Mouse (Mus musculus): ENCODE measurements around the gene Cd27. TPM values are rescaled to one million over a fixed set of nuclear protein-coding genes. Genes with fewer than 3 reads are reported as not detected.

Gene Cd27
- polyA plus RNA-seq, 1 experiment: 0.23 TPM

DNA sequence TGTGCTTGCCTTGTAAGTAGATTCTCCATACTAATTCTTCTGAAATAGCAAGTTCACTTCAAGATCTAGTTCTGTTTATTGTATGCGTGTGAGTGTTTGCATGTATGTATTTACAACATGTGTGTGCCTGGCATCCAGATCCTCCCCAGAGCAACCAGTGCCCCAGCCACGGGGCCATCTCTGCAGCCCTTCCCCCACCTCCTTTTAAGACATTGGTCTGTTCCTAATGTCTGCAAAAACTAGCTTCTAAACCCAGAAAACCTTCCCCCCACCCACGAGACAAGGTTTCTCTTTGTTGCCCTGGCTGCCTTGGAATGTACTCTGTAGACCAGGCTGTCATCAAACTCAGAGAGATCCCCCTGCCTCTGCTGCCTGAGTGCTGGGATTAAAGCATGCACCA lies 14.2 kb downstream of the Cd27 start:
- Histone ChIP-seq H3K27me3 (ENCODE audit: control insufficient read depth, insufficient read depth, low read length) (no peaks in the 10 kb centered on the region), H3K36me3 (ENCODE audit: control insufficient read depth, insufficient read depth, low read length) (0 out of 2 replicates have a peak, but pooled peaks cover 1% of the 10 kb centered on the region), H3K4me3 (ENCODE audit: control insufficient read depth, low read depth, low read length) (no peak overlapping the region), H3K4me1 (ENCODE audit: control insufficient read depth, insufficient read depth, low read length) (no peaks in the 10 kb centered on the region), H3K27ac (ENCODE audit: control insufficient read depth, insufficient read depth, low read depth, low read length) (no peak overlapping the region)
- TF ChIP-seq POLR2A (IDR thresholded peaks at IDR 0.05; ENCODE audit: control insufficient read depth, low read depth, low read length): no peak

DNA sequence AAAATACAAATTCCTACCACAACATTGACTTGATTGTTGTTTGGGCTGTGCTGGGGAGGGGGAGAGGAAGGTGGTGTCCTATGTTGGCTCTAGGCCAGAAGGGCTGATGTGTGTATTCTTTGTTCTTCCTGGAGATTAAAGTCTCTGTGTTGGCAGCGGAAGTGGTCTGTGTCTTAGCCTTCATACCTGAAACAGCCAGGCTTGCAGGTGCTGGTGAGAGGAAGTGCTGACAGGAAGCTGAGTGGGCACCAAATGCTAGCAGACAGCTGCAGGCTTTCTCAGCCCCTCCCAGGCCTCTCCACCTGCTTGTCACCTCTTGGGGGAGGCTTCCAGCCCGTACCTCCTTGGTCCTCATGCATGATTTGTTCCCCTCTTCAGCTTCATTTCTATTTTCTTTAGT lies 14.7 kb downstream of the Cd27 start:
- Histone ChIP-seq H3K27ac (ENCODE audit: control insufficient read depth, insufficient read depth, low read depth, low read length) (no peak overlapping the region), H3K27me3 (ENCODE audit: control insufficient read depth, insufficient read depth, low read length) (no peaks in the 10 kb centered on the region), H3K4me3 (ENCODE audit: control insufficient read depth, low read depth, low read length) (no peak overlapping the region), H3K36me3 (ENCODE audit: control insufficient read depth, insufficient read depth, low read length) (0 out of 2 replicates have a peak, but pooled peaks cover 1% of the 10 kb centered on the region), H3K4me1 (ENCODE audit: control insufficient read depth, insufficient read depth, low read length) (no peaks in the 10 kb centered on the region)
- TF ChIP-seq POLR2A (IDR thresholded peaks at IDR 0.05; ENCODE audit: control insufficient read depth, low read depth, low read length) (no peak), CTCF (IDR thresholded peaks at IDR 0.05; ENCODE audit: control insufficient read depth, insufficient read depth, insufficient replicate concordance, low read depth, low read length) (no peak)

DNA sequence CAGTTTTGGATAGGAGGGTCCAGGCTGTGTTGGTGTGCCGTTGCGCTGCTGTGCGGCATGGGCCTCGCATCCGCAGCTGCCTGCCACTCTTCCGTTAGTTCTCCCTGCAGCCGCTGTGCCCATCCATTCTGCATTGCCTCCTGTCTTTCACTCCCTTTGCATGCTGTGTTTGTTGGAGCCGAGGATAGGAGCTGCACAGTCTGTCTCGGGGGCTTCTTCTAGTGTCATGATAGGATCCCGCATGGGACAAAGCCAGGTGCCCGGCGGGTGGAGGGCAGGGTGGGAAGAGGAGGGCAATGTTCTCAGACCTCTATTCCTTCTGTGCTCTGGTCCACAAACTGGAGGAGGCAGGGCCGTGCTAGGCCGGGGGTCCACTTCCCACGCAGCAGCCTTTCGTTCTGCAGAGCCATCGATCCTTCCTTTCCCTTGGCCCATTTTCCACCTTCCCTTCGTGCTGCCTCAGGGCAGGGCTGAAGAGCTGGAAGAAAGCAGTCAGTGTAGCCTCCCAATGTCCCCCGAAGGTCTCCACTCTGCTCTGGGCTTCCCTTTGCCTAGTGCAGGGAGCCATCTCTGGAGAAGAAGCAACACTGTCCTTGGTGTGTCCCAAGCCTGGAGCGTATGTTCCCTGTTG lies 15.6 kb downstream of the Cd27 start:
- Histone ChIP-seq H3K4me1 (ENCODE audit: control insufficient read depth, insufficient read depth, low read length) (no peaks in the 10 kb centered on the region), H3K4me3 (ENCODE audit: control insufficient read depth, low read depth, low read length) (no peak overlapping the region), H3K27me3 (ENCODE audit: control insufficient read depth, insufficient read depth, low read length) (no peaks in the 10 kb centered on the region), H3K27ac (ENCODE audit: control insufficient read depth, insufficient read depth, low read depth, low read length) (no peak overlapping the region), H3K36me3 (ENCODE audit: control insufficient read depth, insufficient read depth, low read length) (0 out of 2 replicates have a peak, but pooled peaks cover 1% of the 10 kb centered on the region)
- TF ChIP-seq CTCF (IDR thresholded peaks at IDR 0.05; ENCODE audit: control insufficient read depth, insufficient read depth, insufficient replicate concordance, low read depth, low read length) (no peak), POLR2A (IDR thresholded peaks at IDR 0.05; ENCODE audit: control insufficient read depth, low read depth, low read length) (no peak)

DNA sequence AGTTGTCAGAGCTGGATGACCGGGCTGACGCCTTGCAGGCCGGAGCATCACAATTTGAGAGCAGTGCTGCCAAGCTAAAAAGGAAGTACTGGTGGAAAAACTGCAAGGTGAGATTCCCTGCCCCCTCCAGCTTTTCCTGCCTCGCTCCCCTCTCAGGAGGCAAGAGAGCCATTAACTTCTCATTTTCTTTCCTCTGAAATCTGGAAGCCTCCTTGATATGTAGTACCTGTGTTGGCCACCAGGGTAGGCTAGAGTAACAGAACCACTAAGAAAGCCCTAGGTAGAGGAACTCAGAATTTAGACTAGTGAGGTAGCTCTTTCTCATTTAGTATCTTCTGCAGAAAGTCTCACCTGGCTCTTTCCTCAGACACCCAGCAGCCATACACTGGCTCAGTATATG lies 17.8 kb downstream of the Cd27 start:
- Histone ChIP-seq H3K4me1 (ENCODE audit: control insufficient read depth, insufficient read depth, low read length) (peaks cover 7% of the 10 kb centered on the region), H3K36me3 (ENCODE audit: control insufficient read depth, insufficient read depth, low read length) (0 out of 2 replicates have a peak, but pooled peaks cover 1% of the 10 kb centered on the region), H3K27me3 (ENCODE audit: control insufficient read depth, insufficient read depth, low read length) (no peaks in the 10 kb centered on the region), H3K4me3 (ENCODE audit: control insufficient read depth, low read depth, low read length) (no peak overlapping the region), H3K27ac (ENCODE audit: control insufficient read depth, insufficient read depth, low read depth, low read length) (no peak overlapping the region)
- peak; percentile 9; the same call in 1 of the 2 replicates for TF ChIP-seq CTCF (IDR thresholded peaks at IDR 0.05; ENCODE audit: control insufficient read depth, insufficient read depth, insufficient replicate concordance, low read depth, low read length)
- TF ChIP-seq POLR2A (IDR thresholded peaks at IDR 0.05; ENCODE audit: control insufficient read depth, low read depth, low read length): no peak

DNA sequence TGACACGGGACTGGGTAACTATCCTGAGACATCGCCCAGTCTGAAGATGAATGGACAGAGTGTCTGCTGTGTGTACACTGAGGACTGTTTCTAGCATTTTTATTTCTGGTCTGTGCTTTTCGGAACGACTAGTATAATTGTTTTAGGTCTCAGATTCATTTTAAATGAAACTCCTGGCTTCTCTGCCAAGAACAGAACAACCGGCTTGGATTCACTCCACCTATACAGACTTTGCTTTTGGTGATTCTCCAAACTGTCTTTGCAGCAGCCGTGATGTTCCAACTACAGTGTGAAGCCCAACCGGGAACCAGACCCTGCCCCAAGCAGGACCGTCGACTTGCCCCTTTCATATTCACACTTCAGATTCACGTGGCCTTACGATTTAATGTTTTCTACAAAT lies 18.9 kb downstream of the Cd27 start:
- Histone ChIP-seq H3K27ac (ENCODE audit: control insufficient read depth, insufficient read depth, low read depth, low read length) (no peak overlapping the region), H3K4me1 (ENCODE audit: control insufficient read depth, insufficient read depth, low read length) (peaks cover 7% of the 10 kb centered on the region), H3K27me3 (ENCODE audit: control insufficient read depth, insufficient read depth, low read length) (no peaks in the 10 kb centered on the region), H3K36me3 (ENCODE audit: control insufficient read depth, insufficient read depth, low read length) (0 out of 2 replicates have a peak, but pooled peaks cover 1% of the 10 kb centered on the region), H3K4me3 (ENCODE audit: control insufficient read depth, low read depth, low read length) (no peak overlapping the region)
- TF ChIP-seq POLR2A (IDR thresholded peaks at IDR 0.05; ENCODE audit: control insufficient read depth, low read depth, low read length) (no peak), CTCF (IDR thresholded peaks at IDR 0.05; ENCODE audit: control insufficient read depth, insufficient read depth, insufficient replicate concordance, low read depth, low read length) (no peak)

DNA sequence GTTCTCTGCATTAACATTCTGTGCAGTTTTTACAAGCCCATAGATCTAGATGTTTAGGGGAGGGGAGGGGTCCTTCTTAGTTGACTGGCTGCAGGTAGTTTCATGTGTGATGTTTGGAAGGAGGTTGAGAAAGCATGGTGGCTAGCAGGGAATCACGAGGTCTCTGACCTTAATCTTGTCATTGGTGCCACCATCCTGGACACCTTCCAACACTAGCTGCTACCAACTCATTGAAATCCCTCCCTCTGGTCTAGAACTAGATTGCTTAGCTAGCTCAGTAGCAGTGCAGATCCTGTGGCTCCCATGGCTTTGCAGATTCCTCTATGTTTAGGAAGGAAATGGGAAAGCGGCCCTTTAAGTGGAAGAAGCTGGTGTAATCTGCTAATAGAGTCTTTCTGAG lies 19.9 kb downstream of the Cd27 start:
- Histone ChIP-seq H3K27ac (ENCODE audit: control insufficient read depth, insufficient read depth, low read depth, low read length) (no peak overlapping the region), H3K27me3 (ENCODE audit: control insufficient read depth, insufficient read depth, low read length) (no peaks in the 10 kb centered on the region), H3K4me3 (ENCODE audit: control insufficient read depth, low read depth, low read length) (no peak overlapping the region), H3K4me1 (ENCODE audit: control insufficient read depth, insufficient read depth, low read length) (peaks cover 7% of the 10 kb centered on the region), H3K36me3 (ENCODE audit: control insufficient read depth, insufficient read depth, low read length) (0 out of 2 replicates have a peak, but pooled peaks cover 1% of the 10 kb centered on the region)
- TF ChIP-seq POLR2A (IDR thresholded peaks at IDR 0.05; ENCODE audit: control insufficient read depth, low read depth, low read length) (no peak), CTCF (IDR thresholded peaks at IDR 0.05; ENCODE audit: control insufficient read depth, insufficient read depth, insufficient replicate concordance, low read depth, low read length) (no peak)

DNA sequence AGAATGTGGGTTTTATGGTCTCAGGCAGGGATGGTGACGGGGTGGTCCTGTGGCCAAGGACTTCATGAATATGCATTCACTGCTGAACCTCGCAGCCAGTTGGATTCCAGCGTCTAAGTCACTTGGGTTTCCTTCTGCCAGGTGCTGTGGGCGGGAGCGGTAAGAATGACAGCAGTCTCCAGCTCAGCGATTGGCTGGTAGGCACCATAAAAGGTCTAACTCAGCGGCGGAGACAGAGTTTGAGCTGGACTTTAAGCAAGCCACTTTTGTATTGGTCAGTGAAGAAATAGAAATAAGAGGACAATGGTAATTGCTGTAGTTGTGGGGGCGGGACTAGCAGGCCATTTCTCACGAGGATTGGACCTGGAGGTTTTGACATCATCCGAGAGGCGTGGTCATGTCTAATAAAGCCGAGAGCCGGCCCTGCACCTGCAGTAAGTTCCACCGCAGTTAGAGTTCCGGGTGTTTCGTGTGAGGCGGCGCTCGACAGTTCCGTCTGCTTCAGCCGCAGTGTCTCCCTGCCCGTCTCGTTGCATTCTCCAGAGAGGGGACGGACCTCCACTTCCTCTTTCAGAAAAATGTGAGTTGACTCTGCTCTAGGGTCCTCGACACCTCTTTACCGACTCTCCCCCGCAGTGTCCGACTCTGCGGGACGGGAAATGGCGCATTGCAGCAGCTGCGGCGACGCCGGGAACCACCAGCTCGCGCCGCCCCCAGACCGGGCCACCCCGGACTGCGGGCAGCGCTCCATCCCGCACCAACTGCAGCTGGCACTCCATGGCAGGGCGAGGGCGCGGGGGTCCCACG lies 21.5 kb downstream of the Cd27 start, which contains the start of gene Vamp1:
Vamp1 (plus strand) TSS at position 404 of the 807 bp plus-strand sequence.
- H3K4me1 ChIP-seq (ENCODE audit: control insufficient read depth, insufficient read depth, low read length): peaks cover 7% of the 10 kb centered on the region
- TF ChIP-seq CTCF (IDR thresholded peaks at IDR 0.05; ENCODE audit: control insufficient read depth, insufficient read depth, insufficient replicate concordance, low read depth, low read length) (no peak), POLR2A (IDR thresholded peaks at IDR 0.05; ENCODE audit: control insufficient read depth, low read depth, low read length) (peak; percentile 94)
- 0 out of 2 replicates have a peak, but pooled peaks cover 1% of the 10 kb centered on the region for H3K36me3 ChIP-seq (ENCODE audit: control insufficient read depth, insufficient read depth, low read length)
- no peaks in the 10 kb centered on the region for H3K27me3 ChIP-seq (ENCODE audit: control insufficient read depth, insufficient read depth, low read length)
- H3K27ac ChIP-seq (ENCODE audit: control insufficient read depth, insufficient read depth, low read depth, low read length): peak within 1 kb of the TSS; percentile 76
- peak within 1 kb of the TSS; percentile 92 for H3K4me3 ChIP-seq (ENCODE audit: control insufficient read depth, low read depth, low read length)
